Comparison of ENCODE assay signal across 27 mouse cellular contexts in genomic region chr6:52586564-52586963, GRCm38 (mm10).
"Had no signal": no experiment of that assay in that cellular context is flagged by ENCODE, and none has a peak within 500 bp of the region (broad histone marks: within the 10 kb centered on the region; RNA-seq: fewer than 3 reads in every experiment).

No protein-coding gene starts in this region.

- H3K9me3 ChIP-seq: heart, embryonic 10.5 days; heart, embryonic 12.5 days; hindbrain, embryonic 13.5 days; hindbrain, embryonic 15.5 days; kidney, embryonic 15.5 days; limb, embryonic 10.5 days; limb, embryonic 12.5 days; liver, embryonic 13.5 days; liver, embryonic 15.5 days had no signal

- H3K9ac ChIP-seq: heart, embryonic 12.5 days; hindbrain, embryonic 13.5 days; hindbrain, embryonic 15.5 days; kidney, embryonic 15.5 days; limb, embryonic 12.5 days; liver, embryonic 13.5 days; liver, embryonic 15.5 days had no signal

- H3K4me3 ChIP-seq: heart, embryonic 10.5 days; heart, embryonic 12.5 days; hindbrain, embryonic 13.5 days; hindbrain, embryonic 15.5 days; kidney, embryonic 15.5 days; left cerebral cortex, adult 2 months; limb, embryonic 10.5 days; limb, embryonic 12.5 days; liver, embryonic 13.5 days; liver, embryonic 15.5 days had no signal

- H3K4me1 ChIP-seq: heart, embryonic 10.5 days; liver, embryonic 13.5 days; liver, embryonic 15.5 days had no signal

- H3K27me3 ChIP-seq: heart, embryonic 12.5 days; kidney, embryonic 15.5 days; limb, embryonic 12.5 days; liver, embryonic 13.5 days; liver, embryonic 15.5 days had no signal

- DNase-seq: gastrocnemius, postnatal 14 days; gastrocnemius, postnatal 36 days; heart, adult 18-20 months; heart, postnatal 14 days; heart, postnatal 36 days; kidney, adult 11 months; kidney, adult 2 months; kidney, adult 9 months; kidney, postnatal 14 days; kidney, postnatal 36 days; layer of hippocampus, adult 9-11 months; layer of hippocampus, postnatal 36 days; liver; liver, embryonic 13.5 days had no signal

- H3K27ac ChIP-seq: heart, embryonic 10.5 days; hindbrain, embryonic 13.5 days; hindbrain, embryonic 15.5 days; hindbrain, postnatal 0 days; kidney, embryonic 15.5 days; kidney, postnatal 0 days; left cerebral cortex, adult 2 months; limb, embryonic 10.5 days; limb, embryonic 12.5 days; liver, embryonic 13.5 days; liver, embryonic 15.5 days had no signal

- H3K4me2 ChIP-seq: heart, embryonic 12.5 days; hindbrain, embryonic 13.5 days; hindbrain, embryonic 15.5 days; kidney, embryonic 15.5 days; limb, embryonic 12.5 days; liver, embryonic 11.5 days; liver, embryonic 13.5 days; liver, embryonic 15.5 days had no signal

- ATAC-seq: hindbrain, postnatal 0 days; intestine, embryonic 16.5 days had no signal

- H3K36me3 ChIP-seq: hindbrain, embryonic 13.5 days; hindbrain, embryonic 15.5 days; liver, embryonic 15.5 days had no signal
